Mouse (Mus musculus) liver, postnatal 0 days (tissue): ENCODE results near the gene Efcab14.

Experiments
- CTCF ChIP-seq: sonication (generic); IDR thresholded peaks from 2 replicates; pipeline ENCODE4 v1.5.1; 2016; ENCODE audit warnings: antibody characterized with exemption, low read depth
- EP300 ChIP-seq: IDR thresholded peaks from 2 replicates; pipeline ENCODE4 v1.6.1; 2016; ENCODE audit warnings: antibody characterized with exemption, low read depth, mild to moderate bottlenecking

DNA sequence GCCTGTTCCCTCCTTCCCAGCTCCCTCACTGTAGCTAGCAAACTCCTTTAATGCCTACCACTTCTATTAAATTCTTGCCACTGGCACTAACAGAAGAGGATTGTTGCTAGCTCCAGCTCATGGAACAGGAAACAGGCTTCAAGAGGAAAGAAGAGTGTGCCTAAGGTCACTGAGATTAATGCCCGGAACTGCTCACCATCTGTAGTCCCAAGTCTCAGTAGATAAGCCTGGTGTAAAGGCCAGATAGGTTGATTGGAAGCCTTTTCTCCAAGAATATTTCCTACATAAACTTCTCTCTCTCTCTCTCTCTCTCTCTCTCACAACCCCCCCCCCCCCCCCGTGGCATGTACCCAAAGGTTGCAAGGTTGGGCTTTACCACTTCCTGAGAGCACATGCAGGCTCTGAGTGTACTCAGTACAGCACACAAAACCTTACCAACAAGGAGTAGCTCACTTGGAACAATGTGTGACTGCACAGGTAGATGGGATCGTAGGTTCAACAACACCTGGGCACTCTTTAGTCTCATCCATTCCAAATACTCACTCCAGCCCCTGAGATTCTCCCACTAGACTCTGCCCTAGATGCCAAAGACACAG lies 5.2 kb upstream of the Efcab14 start:
- TF ChIP-seq CTCF = no peak
- no peak for TF ChIP-seq EP300
